Mouse (Mus musculus) ES-E14 (cell line): ENCODE results near the gene Cped1. TPM values are rescaled to one million over a fixed set of nuclear protein-coding genes. Genes with fewer than 3 reads are reported as not detected.
A peak's percentile ranks its signal among the peaks of the same experiment; 100 is the strongest.

Experiments
- DNase-seq: peaks from one replicate; pipeline ENCODE4 v3.0.0-alpha.2; 2013; ENCODE audit warnings: low read depth, low spot score
- H3K27ac ChIP-seq: 2 replicates; pipeline ENCODE4 v1.5.1; 2012; ENCODE audit warnings: low read depth, mild to moderate bottlenecking, low read length, moderate library complexity, mixed read lengths; ENCODE audit not compliant: poor library complexity, insufficient read depth, severe bottlenecking
- H3K36me3 ChIP-seq: 2 replicates; pipeline ENCODE4 v1.6.1; 2012; ENCODE audit warnings: mild to moderate bottlenecking, low read length, moderate library complexity, mixed read lengths; ENCODE audit not compliant: control insufficient read depth, poor library complexity, insufficient read depth, severe bottlenecking
- H3K4me1 ChIP-seq, 2 experiments: fragments of 150-350 bp in 1 of 2; sonication (generic) in 1 of 2; 2 replicates each; pipeline ENCODE4 v1.6.1; 2012; ENCODE audit warnings: low read length in 2 of 2, mild to moderate bottlenecking in 1 of 2, mixed read lengths in 1 of 2; ENCODE audit not compliant: control insufficient read depth in 2 of 2, insufficient read depth in 2 of 2, poor library complexity in 1 of 2
- H3K4me3 ChIP-seq, 2 experiments: fragments of 150-350 bp in 1 of 2; sonication (generic) in 1 of 2; 2 replicates each; pipeline ENCODE4 v1.5.1; 2012; ENCODE audit warnings: low read length in 2 of 2, low read depth in 1 of 2, mild to moderate bottlenecking in 1 of 2, mixed read lengths in 1 of 2; ENCODE audit not compliant: insufficient read depth in 1 of 2, poor library complexity in 1 of 2, severe bottlenecking in 1 of 2
- H3K9ac ChIP-seq: 2 replicates; pipeline ENCODE4 v1.6.1; 2012; ENCODE audit warnings: low read depth, mild to moderate bottlenecking, low read length, mixed read lengths; ENCODE audit not compliant: poor library complexity, insufficient read depth, severe bottlenecking
- H3K9me3 ChIP-seq: fragments of 150-350 bp; sonication (generic); 2 replicates; pipeline ENCODE4 v1.6.1; 2012; ENCODE audit warnings: low read depth, mild to moderate bottlenecking, low read length; ENCODE audit not compliant: control insufficient read depth, insufficient read depth
- CHD2 ChIP-seq: IDR thresholded peaks from 2 replicates; pipeline ENCODE4 v1.6.1; 2014; ENCODE audit warnings: mild to moderate bottlenecking, low read depth, low read length, inconsistent platforms
- HCFC1 ChIP-seq: IDR thresholded peaks from 2 replicates; pipeline ENCODE4 v1.6.1; 2012; ENCODE audit warnings: low read length, inconsistent platforms, borderline replicate concordance; ENCODE audit not compliant: insufficient read depth
- MAFK ChIP-seq: IDR thresholded peaks from 2 replicates; pipeline ENCODE4 v1.6.1; 2014; ENCODE audit warnings: mild to moderate bottlenecking, low read depth, low read length, inconsistent platforms; ENCODE audit not compliant: insufficient read depth
- ZC3H11A ChIP-seq: IDR thresholded peaks from 2 replicates; pipeline ENCODE4 v1.6.1; 2012; ENCODE audit warnings: low read depth, mild to moderate bottlenecking, inconsistent platforms, low read length, borderline replicate concordance
- ZNF384 ChIP-seq: IDR thresholded peaks from 2 replicates; pipeline ENCODE4 v1.6.1; 2012; ENCODE audit warnings: low read depth, low read length, inconsistent platforms
- in situ Hi-C, 2 experiments: fragments of 600-800 bp; cut with MboI; formaldehyde crosslinking; loops; one replicate each; pipeline ENCODE4 v1.15.1; 2025; ENCODE audit warnings: low sequenced_read_pairs in 2 of 2, inconsistent platforms in 1 of 2; ENCODE audit not compliant: unreplicated experiment in 2 of 2
- total RNA-seq: library from RNA; depleted of rRNA; stranded (reverse); fragments of 300-350 nt; gene quantifications from 2 replicates; pipeline ENCODE4 v1.2.3, GENCODE M21; 2012; rRNA removed

The Cped1 gene
- 0.31 and 0.32 TPM in 2 replicates for total RNA-seq

- Histone ChIP-seq H3K36me3 (no peaks in the 10 kb centered on the region), H3K4me3 (peak within 1 kb of the TSS; percentile 11 to 32), H3K4me1 (peaks cover 0 to 6% of the 10 kb centered on the region in 2 experiments; a peak in 2 of 4 replicates), H3K9me3 (no peaks in the 10 kb centered on the region), H3K27ac (no peak within 1 kb of the TSS), H3K9ac (peak within 1 kb of the TSS; percentile 27; the same call in 1 of the 2 replicates)
- in situ Hi-C loops, result no loop called here
- no peak for TF ChIP-seq MAFK
- no peak for TF ChIP-seq ZNF384
- TF ChIP-seq ZC3H11A, result no peak
- TF ChIP-seq HCFC1, result no peak
- no peak for TF ChIP-seq CHD2
- no peak for DNase-seq
Observed at GRCm38 (mm10) chr6:21985732-21986540, at the start of gene Cped1. Cped1 (plus strand) TSS chr6:21985916.

GRCm38 (mm10) chr6:21937981-21938635, 47.6 kb upstream of the Cped1 start:
- no peak for DNase-seq
- no peak overlapping the region for H3K4me3 ChIP-seq
- TF ChIP-seq ZC3H11A, result no peak
- no peak for TF ChIP-seq HCFC1
- no peak for TF ChIP-seq ZNF384
- no peak for TF ChIP-seq CHD2
- no peak for TF ChIP-seq MAFK
- no peaks in the 10 kb centered on the region for H3K36me3 ChIP-seq
- no peaks in the 10 kb centered on the region for H3K9me3 ChIP-seq
- H3K27ac ChIP-seq, result no peak overlapping the region
- H3K9ac ChIP-seq, result no peak overlapping the region
- H3K4me1 ChIP-seq, result no peaks in the 10 kb centered on the region
- in situ Hi-C loops, result no loop called here

DNA sequence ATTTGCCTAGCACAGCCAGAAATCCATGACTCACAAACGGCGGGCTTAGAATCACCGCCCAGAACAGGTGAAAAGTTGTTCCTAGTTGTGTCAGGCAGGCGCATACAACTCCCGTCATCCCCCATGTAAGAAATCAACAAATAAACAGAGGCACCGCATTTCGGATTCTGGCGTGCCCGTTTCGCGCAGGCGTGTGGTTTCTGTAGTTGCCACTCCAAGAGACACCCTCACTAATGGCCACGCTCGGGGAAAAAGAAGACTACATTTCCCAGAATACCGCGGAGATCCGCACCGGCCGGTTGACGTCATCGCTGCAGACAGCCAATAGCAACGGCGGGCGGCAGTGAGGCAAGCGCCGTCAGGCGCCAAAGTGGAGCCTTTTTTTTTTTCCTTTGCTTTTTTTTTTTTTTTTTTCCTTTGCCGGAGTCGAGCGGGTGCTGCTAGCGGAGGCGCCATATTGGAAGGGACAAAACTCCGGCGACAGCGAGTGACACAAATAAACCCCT, 36.4 kb upstream of the Cped1 start, which contains the start of gene Ing3:
Ing3 (plus strand) TSS at position 346 of the 506 bp plus-strand sequence.
- H3K27ac ChIP-seq, result peak within 1 kb of the TSS; percentile 98
- H3K9ac ChIP-seq, result peak within 1 kb of the TSS; percentile 99
- TF ChIP-seq ZC3H11A (no peak), ZNF384 (peak; percentile 99), HCFC1 (peak; percentile 97), CHD2 (peak; percentile 18; the same call in 1 of the 2 replicates), MAFK (no peak)
- in situ Hi-C loops, result no loop called here
- DNase-seq, result peak; percentile 96
- H3K9me3 ChIP-seq, result no peaks in the 10 kb centered on the region
- H3K36me3 ChIP-seq, result no peaks in the 10 kb centered on the region
- H3K4me3 ChIP-seq, result peak within 1 kb of the TSS; percentile 76 to 99
- H3K4me1 ChIP-seq, result no peaks in the 10 kb centered on the region; a peak in 1 of 4 replicates

- TF ChIP-seq CHD2, result no peak
- no peak for TF ChIP-seq HCFC1
- TF ChIP-seq ZC3H11A, result no peak
- TF ChIP-seq ZNF384, result no peak
- no peak for TF ChIP-seq MAFK
- Histone ChIP-seq H3K27ac (peak overlapping the region; percentile 98), H3K36me3 (no peaks in the 10 kb centered on the region), H3K4me1 (no peaks in the 10 kb centered on the region; a peak in 1 of 4 replicates), H3K9me3 (no peaks in the 10 kb centered on the region), H3K4me3 (peak overlapping the region; percentile 76 to 99), H3K9ac (peak overlapping the region; percentile 99)
- DNase-seq, result peak; percentile 87
- in situ Hi-C loops, result no loop called here
Observed at GRCm38 (mm10) chr6:21949771-21950448, 35.8 kb upstream of the Cped1 start.
